Mouse (Mus musculus) myocyte (in vitro differentiated cells): ENCODE measurements around the gene Crybg2.

Experiments
- CEBPB ChIP-seq: IDR thresholded peaks from 2 replicates; pipeline ENCODE4 v1.6.1; 2011; ENCODE audit warnings: mild to moderate bottlenecking, moderate library complexity; ENCODE audit not compliant: poor library complexity, insufficient read depth, severe bottlenecking
- E2F4 ChIP-seq: IDR thresholded peaks from one replicate; pipeline ENCODE4 v1.6.1; 2011; ENCODE audit warnings: mild to moderate bottlenecking, control low read depth, moderate library complexity; ENCODE audit not compliant: insufficient read depth
- MAX ChIP-seq: IDR thresholded peaks from one replicate; pipeline ENCODE4 v1.6.1; 2011; ENCODE audit warnings: low read depth, mild to moderate bottlenecking, control low read depth
- MYOD1 ChIP-seq, 3 experiments: IDR thresholded peaks; one replicate each; pipeline ENCODE4 v1.6.1; 2011; ENCODE audit warnings: control low read depth in 2 of 3, low read depth in 2 of 3, mild to moderate bottlenecking in 2 of 3, moderate library complexity in 1 of 3; ENCODE audit not compliant: insufficient read length in 2 of 3, control insufficient read depth in 1 of 3
- MYOG ChIP-seq, 3 experiments: IDR thresholded peaks; one replicate each; pipeline ENCODE4 v1.6.1; 2011; ENCODE audit warnings: control low read depth in 2 of 3, low read depth in 2 of 3, mild to moderate bottlenecking in 2 of 3; ENCODE audit not compliant: insufficient read length in 2 of 3, control insufficient read depth in 1 of 3, insufficient read depth in 1 of 3
- POLR2A ChIP-seq: IDR thresholded peaks from one replicate; pipeline ENCODE4 v1.6.1; 2011; ENCODE audit warnings: low read depth, mild to moderate bottlenecking, control low read depth, moderate library complexity; ENCODE audit not compliant: insufficient read length
- POLR2AphosphoS2 ChIP-seq: IDR thresholded peaks from one replicate; pipeline ENCODE4 v1.6.1; 2011; ENCODE audit warnings: low read depth, control low read depth; ENCODE audit not compliant: insufficient read length
- REST ChIP-seq: IDR thresholded peaks from one replicate; pipeline ENCODE4 v1.6.1; 2011; ENCODE audit warnings: mild to moderate bottlenecking, control low read depth, moderate library complexity; ENCODE audit not compliant: insufficient read depth, insufficient read length
- SRF ChIP-seq: IDR thresholded peaks from one replicate; pipeline ENCODE4 v1.6.1; 2011; ENCODE audit warnings: low read depth; ENCODE audit not compliant: control insufficient read depth, insufficient read length
- TCF12 ChIP-seq: IDR thresholded peaks from one replicate; pipeline ENCODE4 v1.6.1; 2011; ENCODE audit warnings: mild to moderate bottlenecking, control low read depth; ENCODE audit not compliant: poor library complexity, insufficient read depth, severe bottlenecking
- TCF3 ChIP-seq: IDR thresholded peaks from one replicate; pipeline ENCODE4 v1.6.1; 2011; ENCODE audit warnings: low read depth, control low read depth; ENCODE audit not compliant: insufficient read length
- USF1 ChIP-seq: IDR thresholded peaks from one replicate; pipeline ENCODE4 v1.6.1; 2011; ENCODE audit warnings: low read depth, mild to moderate bottlenecking, control low read depth, moderate library complexity

- TF ChIP-seq POLR2A (no peak), E2F4 (no peak), USF1 (no peak), REST (no peak), MAX (no peak), SRF (no peak), POLR2AphosphoS2 (no peak), MYOD1 (IDR thresholded peaks at IDR 0.05; ENCODE audit: control insufficient read depth in 1 of 3, insufficient read length in 2 of 3, low read depth in 2 of 3) (peak in 2 of 3 experiments; percentile 58), TCF12 (no peak), MYOG (IDR thresholded peaks at IDR 0.05; ENCODE audit: control insufficient read depth in 1 of 3, insufficient read depth in 1 of 3, insufficient read length in 2 of 3, low read depth in 2 of 3) (peak; percentile 30 to 92 (median 59)), TCF3 (peak; percentile 29), CEBPB (no peak)
Observed at GRCm38 (mm10) chr4:134052560-134052959, 8.1 kb upstream of the Crybg2 start.
